Mouse (Mus musculus) myocyte (in vitro differentiated cells): ENCODE measurements at regions not wholly inside any gene's neighbourhood (a gene's known extent, or its start where the extent isn't known, plus 50 kb on each side); places are given as distances from the start of the nearest gene placed in this dataset.

Source experiments
- CEBPB ChIP-seq: IDR thresholded peaks from 2 replicates; pipeline ENCODE4 v1.6.1; 2011; ENCODE audit warnings: mild to moderate bottlenecking, moderate library complexity; ENCODE audit not compliant: poor library complexity, insufficient read depth, severe bottlenecking
- E2F4 ChIP-seq: IDR thresholded peaks from one replicate; pipeline ENCODE4 v1.6.1; 2011; ENCODE audit warnings: mild to moderate bottlenecking, control low read depth, moderate library complexity; ENCODE audit not compliant: insufficient read depth
- MYOG ChIP-seq, 3 experiments: IDR thresholded peaks; one replicate each; pipeline ENCODE4 v1.6.1; 2011; ENCODE audit warnings: control low read depth in 2 of 3, low read depth in 2 of 3, mild to moderate bottlenecking in 2 of 3; ENCODE audit not compliant: insufficient read length in 2 of 3, control insufficient read depth in 1 of 3, insufficient read depth in 1 of 3
- POLR2A ChIP-seq: IDR thresholded peaks from one replicate; pipeline ENCODE4 v1.6.1; 2011; ENCODE audit warnings: low read depth, mild to moderate bottlenecking, control low read depth, moderate library complexity; ENCODE audit not compliant: insufficient read length
- POLR2AphosphoS2 ChIP-seq: IDR thresholded peaks from one replicate; pipeline ENCODE4 v1.6.1; 2011; ENCODE audit warnings: low read depth, control low read depth; ENCODE audit not compliant: insufficient read length
- SRF ChIP-seq: IDR thresholded peaks from one replicate; pipeline ENCODE4 v1.6.1; 2011; ENCODE audit warnings: low read depth; ENCODE audit not compliant: control insufficient read depth, insufficient read length
- TCF12 ChIP-seq: IDR thresholded peaks from one replicate; pipeline ENCODE4 v1.6.1; 2011; ENCODE audit warnings: mild to moderate bottlenecking, control low read depth; ENCODE audit not compliant: poor library complexity, insufficient read depth, severe bottlenecking
- USF1 ChIP-seq: IDR thresholded peaks from one replicate; pipeline ENCODE4 v1.6.1; 2011; ENCODE audit warnings: low read depth, mild to moderate bottlenecking, control low read depth, moderate library complexity

DNA sequence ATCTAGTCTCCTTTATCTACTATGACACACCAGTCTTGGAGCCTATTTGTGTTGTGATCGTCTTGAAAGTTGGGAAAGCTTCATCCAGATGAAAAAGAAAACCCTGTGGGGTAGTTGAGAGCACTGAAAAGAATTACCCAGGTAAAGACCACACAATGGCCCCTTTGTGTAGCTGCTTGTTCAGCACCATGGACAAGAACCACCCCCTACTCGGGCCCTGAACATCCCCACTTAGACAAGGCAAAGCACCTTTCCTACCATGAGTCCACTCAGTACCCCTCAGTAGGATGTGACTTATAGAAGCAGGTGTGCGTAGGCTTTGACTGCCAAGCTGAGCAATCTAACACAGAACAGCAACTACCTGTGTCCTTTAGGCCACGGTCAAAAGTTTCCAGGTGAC, 121.2 kb downstream of the Ttc8 start:
- TF ChIP-seq E2F4 (no peak), POLR2A (no peak), TCF12 (no peak), USF1 (no peak), CEBPB (no peak), POLR2AphosphoS2 (no peak), SRF (no peak), MYOG (IDR thresholded peaks at IDR 0.05; ENCODE audit: control insufficient read depth in 1 of 3, insufficient read depth in 1 of 3, insufficient read length in 2 of 3, low read depth in 2 of 3) (no peak)
